Mouse (Mus musculus): ENCODE measurements around the gene Bfsp2. TPM values are rescaled to one million over a fixed set of nuclear protein-coding genes. Genes with fewer than 3 reads are reported as not detected.

Bfsp2 gene
- total RNA-seq, 2 experiments from 2014 or later, result not detected

DNA sequence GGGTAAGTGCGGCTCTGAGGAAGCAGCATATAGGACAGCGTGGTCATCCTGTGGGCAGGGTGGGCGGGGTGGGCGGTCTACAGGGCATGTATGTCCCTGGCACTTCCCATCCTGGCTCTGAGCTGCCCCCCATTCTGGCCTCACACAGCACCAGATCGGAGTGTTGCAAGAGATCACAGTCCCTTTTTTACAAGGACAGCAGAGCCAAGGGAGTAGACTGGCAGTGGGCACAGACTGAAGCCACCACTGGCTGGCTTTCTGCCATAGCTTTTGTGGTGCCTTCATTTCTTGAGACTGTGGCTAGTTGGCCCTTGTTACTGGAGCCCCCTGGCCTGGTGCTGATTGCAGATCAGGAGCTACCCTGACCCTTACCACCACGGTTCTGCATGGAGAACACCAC, 6.0 kb upstream of the Bfsp2 start:
- no peak for DNase-seq (ENCODE audit: low spot score in 2 of 2)

DNA sequence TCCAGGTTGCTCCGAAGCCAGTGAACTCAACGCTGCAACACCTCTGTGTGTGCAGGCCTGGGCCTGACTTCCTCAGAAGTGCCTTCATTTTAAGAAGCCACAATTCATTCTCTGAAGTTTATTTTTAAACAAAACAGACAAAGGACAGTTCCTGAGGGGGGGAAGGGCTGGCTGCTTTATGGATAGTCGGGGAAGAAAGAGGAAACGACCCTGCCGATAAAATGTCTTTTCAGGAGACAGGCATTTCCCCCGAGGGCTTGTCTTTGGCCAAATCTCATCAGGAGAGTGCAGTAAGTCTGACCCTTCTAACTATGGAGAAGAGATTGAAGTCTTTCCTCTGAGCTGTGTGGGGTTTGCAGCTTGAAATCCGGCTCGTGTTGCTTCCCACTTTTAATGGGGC, 5.4 kb upstream of the Bfsp2 start:
- DNase-seq (ENCODE audit: low spot score in 2 of 2), result no peak

DNA sequence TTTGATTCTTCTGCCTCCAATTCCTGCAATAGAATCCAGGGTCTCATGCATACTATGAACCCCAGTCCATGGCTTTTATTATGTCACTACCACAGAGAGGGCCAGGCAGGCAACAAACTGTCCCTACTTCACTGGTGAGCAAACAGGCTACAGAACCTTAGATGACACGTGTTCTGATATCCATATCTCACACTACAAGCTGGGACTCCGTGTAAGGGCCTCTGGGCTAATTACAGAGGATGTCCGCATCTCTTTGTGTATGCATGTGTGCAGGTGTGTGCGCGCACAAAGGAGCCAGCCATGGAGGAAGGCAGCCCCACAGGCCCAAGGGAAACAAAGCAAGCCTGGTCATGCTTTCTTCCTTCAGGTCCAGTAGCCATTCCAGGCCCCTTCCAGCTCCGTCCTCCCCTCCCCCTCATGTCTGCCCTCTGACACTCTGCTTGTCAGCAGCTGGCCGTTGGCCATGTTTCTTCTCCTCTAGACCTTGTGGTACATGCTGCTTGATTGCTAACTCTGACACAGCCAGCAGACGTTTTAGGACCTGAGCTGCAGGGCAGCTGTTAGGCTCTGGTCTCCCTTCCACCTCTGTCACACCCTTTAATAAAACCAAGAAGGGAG, 492 bp upstream of the Bfsp2 start:
- DNase-seq (ENCODE audit: low spot score in 2 of 2), result no peak

DNA sequence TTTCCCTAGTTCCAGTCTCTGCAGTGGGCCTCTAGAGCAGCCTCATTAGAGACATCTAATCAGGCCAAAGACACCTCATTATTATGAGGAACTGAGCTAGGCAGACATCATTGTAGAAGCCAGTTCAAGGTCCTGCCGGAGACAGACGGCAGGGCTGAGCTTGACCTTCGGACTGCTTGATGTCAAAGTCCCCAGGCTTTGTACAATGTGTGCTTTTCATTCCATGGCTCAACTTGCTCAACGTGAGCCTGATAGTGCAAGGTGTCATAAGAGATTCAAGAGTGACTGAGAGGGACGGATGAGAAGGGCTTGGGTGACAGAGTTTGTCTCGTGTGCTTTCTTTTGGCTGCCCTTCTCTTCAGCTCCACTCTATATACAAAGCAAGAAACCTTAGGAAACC, 4.8 kb downstream of the Bfsp2 start:
- DNase-seq (ENCODE audit: low spot score in 2 of 2), result no peak

DNA sequence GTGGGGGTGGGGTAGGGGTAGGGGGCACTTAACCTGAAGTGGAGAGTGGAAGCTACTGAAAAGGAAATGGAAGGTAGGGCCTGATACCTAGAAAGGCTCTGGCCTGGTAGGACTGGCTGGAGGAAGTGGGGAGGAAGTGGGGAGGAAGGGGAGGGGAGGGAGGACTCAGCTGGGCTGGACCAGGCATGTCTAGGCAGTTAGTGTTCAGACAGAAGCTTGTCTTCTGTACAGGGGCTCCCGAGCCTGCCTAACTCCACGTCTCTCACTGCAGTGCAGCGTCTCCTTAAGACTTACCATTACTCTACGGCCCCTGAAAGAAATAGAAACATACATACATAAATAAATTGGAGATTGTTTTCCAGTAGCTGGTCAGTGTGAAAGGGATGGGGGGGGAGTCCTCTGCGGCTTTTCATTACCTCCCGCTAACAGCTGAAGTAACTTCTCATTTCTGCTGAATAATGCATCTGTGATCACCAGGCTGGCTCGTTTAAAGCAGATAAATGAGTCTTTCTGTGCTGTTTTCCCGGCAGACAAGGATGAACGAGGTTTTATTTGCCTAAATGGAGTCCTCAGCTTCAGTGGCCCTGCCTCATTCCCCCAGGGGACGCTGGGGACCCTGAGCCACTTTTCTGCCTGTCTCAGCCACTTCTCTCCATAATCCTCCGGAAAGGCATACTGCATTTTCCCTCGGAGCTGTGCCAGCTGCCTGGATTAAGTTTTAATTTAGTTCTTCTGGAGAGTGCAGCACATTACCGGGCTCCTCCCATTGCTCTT, 6.1 kb downstream of the Bfsp2 start:
- no peak for DNase-seq (ENCODE audit: low spot score in 2 of 2)

DNA sequence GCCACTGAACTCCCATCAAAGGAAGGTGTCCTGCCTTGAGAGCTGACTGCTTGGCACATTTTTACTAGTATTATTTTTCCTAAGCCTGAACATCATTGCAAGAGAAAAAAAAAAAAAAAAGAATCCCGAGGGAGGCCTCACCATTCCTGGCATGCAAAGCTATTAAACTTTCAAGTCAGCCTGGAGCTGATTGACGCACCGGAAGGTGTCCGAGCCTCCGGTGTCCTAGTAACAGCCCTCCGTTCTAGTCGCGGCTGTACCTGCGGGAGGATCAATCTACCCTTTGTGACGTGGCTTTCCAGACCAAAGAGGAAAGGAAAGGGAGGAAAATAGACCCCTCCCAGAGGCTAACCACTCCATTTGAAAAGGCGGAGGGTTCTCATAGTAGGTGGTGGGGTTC, 8.4 kb downstream of the Bfsp2 start:
- no peak for DNase-seq (ENCODE audit: low spot score in 2 of 2)

DNA sequence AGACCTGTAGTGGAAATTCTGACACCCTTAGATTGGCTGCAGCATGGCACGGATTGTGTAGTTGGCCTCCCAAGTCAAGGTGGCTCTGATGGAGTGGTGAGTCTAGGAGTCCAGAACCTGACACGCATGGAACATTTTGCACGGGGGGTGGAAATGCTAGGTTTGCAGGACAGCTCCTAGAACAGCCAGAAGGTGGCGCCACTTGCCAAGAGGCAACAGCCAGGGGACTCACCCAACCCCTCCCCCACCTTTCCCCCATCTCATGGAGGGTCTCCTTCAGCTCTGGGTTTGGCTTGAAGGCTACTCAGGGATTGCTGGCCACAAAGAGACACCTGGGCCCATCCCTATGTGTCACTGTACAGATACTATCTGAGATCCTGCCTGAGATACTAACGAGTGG, 10.7 kb downstream of the Bfsp2 start:
- no peak for DNase-seq (ENCODE audit: low spot score in 2 of 2)

DNA sequence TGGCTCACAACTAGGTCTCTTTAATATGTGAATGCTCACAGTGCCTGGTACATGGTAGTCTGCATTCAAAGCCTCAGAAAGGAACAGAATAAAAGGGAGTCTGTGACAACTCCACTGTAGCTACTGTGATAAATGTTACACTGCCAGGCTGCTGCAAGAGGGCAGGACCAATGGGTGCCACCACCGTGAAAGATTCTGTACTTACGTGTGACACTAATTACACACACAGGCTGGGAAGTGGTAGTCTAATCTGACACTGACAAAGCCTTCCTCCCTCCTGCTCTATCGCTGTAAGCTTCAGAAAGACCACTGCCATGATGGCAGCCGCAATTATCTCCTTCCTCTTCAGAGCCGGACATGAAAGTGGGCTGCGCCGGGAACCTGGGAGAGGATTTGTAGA, 11.3 kb downstream of the Bfsp2 start:
- DNase-seq (ENCODE audit: low spot score in 2 of 2), result no peak

DNA sequence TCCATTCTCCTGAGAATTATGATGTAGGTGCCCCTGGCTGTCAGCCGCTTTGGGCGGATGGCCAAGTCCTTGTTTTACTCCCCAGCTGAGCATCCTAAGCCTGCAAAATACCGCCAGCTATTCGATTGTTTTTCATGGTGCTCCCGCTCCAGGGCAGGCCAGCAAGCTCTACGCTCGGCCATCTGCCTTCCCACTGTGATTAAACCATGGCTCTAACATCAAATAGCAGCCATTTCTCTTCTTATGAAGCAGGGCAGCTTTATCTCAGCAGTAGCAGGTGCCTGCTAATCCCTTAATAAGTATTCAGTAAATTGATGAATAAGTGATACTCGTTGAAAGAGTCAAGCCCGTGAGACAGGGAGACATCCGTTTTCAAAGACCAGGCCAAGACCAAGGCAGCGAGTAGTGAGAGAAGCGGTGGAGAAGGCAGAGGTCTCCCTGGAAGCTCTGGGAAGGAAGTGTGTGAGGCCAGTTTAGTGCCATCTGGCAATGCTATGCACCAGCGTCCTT, 14.5 kb downstream of the Bfsp2 start:
- no peak for DNase-seq (ENCODE audit: low spot score in 2 of 2)

DNA sequence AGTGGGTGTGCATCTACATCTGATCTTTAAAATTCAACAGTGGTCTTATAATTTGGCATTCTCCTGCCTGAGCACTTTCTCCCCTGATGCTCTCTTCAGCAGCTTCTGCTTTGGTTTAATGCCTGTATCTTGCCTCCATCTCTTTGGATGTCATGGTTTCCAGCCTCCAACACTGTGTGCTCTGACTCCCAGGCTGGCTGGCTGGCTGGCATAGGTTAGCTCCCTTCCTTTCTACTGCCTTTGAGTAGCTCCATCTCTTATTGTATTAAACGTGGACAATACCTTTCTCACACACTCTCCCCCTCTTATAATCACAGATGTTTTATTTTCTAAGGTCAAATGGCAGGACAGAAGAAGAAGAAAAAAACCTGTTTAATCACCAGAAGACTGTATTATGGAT, 14.9 kb downstream of the Bfsp2 start:
- no peak for DNase-seq (ENCODE audit: low spot score in 2 of 2)

DNA sequence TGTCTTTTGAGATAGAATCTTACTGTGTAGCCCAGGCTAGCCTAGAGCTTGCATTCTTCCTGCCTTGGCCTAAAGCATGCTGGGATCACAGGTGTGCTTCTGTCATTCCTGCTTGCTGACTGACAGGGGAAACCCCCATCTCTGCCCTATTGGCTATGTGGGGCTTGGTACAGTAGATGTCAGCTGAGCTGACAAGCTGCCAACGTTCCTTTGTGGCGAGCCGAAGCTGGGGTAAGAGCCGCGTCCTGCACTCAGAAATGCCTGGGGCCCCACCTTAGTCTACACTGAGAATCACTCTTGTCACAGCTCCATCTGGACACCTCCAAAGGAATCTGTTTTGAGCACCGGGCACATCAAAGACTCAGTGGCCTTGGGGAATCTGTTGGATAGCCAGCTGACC, 16.4 kb downstream of the Bfsp2 start:
- DNase-seq (ENCODE audit: low spot score in 2 of 2), result no peak

DNA sequence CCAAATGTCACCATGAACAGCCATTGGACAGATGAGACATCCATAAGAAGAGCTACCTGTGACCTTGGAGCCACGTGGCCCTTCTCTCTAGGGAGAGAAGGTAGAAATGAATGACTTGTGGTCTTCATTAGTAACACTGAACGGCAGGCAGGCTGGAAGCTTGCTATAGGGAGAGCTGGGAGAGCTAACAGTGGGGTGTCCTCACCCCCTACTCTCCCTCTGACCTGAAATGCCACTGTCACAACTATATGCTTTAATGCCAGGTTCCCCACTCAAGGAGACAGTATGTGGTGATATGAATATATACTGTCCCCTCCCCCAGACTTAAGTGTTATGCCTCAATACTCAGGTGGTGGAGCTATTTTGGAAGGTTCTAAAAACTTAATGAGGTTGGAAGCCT, 20.4 kb downstream of the Bfsp2 start:
- no peak for DNase-seq (ENCODE audit: low spot score in 2 of 2)

DNA sequence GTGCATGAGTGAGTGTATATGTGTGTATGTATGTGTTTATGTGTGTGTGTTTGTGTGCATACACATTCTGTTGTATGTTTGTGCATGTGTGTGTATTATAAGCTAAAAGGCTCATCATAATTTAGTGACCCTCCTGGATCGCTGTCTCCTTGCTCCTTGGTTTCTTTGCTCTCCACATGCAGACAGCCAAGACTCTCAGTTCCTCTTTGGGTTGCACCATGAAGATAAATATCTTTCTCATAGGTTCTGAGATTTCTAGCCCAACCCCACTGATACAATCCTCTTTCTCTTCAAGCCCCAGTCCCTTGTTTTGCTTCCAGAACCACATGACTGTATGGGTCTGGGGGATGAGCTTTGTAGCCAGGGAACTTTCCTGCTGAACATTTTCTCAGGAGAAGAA, 20.9 kb downstream of the Bfsp2 start:
- no peak for DNase-seq (ENCODE audit: low spot score in 2 of 2)

DNA sequence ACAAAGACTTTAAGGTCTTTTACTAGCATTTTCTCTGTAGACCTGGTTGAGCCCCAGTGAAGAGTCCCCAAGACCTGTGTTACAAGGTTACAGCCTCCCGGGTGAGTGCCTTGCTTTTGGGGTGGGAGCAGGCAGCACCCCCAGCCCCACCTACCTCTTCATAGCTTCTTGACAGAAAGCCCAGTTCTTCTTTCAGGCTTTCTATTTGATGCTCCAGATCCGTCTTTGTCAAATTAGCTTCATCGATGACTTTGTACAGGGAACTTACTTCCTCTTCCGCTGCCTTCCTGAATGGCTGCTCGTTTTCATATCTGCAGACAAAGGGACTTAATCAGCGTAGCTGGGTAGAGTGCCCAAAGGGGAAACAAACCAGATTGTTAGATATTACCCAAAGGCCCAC, 30.6 kb downstream of the Bfsp2 start:
- no peak for DNase-seq (ENCODE audit: low spot score in 2 of 2)

DNA sequence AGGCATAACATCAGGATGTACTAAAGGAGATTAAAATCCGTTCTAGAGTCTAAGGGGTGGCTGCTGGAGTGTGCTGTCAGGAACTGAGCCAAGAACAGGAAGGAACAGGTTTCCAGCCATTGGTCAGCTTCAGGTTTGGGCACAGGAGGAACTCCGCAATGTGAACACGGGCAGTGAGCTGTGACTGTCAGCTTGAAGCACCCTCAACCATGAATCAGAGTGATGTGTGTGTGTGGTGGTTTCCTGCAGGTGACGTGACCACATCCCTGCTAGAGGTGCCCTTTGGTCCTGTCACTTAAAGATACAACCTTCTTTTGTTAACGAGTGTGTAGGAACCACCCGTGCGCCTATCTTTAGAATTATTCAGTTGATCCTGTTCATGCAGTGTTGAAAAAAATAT, 31.1 kb downstream of the Bfsp2 start:
- no peak for DNase-seq (ENCODE audit: low spot score in 2 of 2)

DNA sequence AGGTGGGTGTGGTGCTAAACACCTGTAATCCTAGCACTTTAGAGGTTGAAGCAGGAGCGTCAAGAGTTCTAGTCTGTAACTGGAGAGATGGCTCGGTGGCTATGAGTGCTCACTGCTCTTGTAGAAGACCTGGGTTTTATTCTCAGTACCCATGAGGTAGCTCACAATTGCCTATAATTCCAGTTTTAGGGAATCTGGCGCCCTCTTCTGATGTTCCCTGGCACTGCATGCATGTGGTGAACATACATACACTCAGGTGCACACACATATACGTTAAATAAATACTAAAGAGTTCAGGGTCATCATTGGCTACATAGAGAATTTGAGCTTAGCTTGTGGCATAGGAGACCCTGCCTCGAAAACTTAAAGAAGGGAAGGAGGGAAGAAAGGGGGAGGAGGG, 35.6 kb downstream of the Bfsp2 start:
- no peak for DNase-seq (ENCODE audit: low spot score in 2 of 2)

DNA sequence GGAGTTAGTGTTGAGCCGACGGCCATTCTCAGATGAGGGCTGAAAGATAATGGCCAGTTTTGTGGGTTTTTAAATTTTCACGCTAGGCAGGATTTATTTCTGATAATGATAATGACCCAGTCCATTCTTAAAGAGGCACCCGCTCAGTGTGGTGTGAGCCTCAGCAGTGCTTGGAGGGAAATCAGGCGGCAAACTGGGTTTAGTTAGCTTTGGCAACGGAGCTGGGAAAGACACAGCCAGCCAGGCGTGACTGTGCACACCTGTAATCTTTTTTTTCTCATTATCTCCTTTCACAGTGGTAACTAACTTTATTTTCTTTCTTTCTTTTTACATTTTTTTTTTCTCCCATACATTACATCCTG, 36.4 kb downstream of the Bfsp2 start:
- no peak for DNase-seq (ENCODE audit: low spot score in 2 of 2)

DNA sequence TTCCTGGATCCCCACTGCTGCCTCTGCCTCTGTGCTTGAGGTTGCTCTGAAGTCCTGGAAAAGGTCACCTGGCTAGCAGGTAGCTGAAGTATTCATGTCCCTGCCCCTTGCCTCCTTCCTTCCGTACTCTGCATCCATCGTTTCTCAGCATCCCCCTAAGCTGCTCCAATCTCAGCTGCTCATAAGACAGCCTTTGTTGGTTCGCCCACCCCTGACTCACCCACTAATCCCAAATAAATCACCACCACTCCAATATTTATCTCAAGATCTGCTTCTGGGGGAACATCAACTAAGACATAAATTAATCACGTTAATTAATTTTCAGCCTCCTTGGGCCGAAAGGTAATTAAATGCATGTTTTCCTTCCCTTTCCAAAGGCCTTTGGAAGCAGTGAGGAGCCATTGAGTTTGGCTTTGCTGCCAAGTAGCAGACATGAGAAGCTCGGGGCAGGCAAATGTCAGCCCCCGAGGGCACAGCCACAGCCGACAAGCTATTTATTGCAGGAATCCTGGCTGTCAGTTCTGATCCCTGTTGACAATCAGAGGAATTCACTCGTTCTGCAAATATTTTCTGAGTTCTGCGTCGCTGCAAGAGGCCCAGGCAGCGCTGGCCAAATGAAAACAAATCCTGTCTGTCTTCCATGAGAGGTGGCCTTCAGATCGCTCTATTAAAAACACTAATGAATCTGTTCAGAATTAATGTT, 36.9 kb downstream of the Bfsp2 start:
- DNase-seq (ENCODE audit: low spot score in 2 of 2), result no peak

DNA sequence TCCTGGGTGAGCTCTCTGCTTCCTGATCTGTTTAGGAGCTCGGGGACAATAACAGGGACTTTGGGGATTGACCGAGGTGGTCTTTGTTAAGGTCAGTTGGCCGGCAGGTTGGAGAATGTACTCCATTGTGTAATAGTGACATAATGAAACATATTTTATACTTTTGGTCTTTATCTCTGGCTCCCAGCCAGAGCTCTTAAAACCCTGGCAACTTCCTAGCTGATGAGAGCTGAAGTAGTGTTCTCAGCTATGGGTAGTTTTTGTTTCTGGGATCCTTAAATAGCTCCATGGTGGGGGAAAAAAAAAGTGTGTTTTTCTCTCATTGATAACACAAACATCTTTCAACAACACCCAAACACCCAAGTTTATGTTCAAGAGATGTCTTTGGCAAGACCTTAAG, 39.6 kb downstream of the Bfsp2 start:
- DNase-seq (ENCODE audit: low spot score in 2 of 2), result no peak

DNA sequence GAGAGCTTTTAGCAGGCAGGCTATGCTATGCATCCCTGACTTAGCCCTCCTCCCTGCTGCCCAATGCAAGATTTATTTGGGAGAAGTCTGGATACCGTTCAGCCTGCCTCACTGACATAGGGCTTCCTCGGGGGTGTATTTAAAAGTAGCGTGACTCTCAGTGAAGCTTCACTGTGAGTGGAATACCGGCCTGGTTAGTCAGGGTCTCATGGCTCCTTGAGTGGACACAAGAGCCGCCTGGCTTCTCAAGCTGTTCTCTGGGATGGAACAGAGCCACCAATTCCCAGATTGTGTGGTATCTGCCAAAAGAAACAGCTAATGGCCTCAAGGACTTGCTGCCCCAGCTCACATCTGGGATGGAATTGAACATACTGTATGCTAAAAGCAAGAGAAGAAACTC, 43.1 kb downstream of the Bfsp2 start:
- DNase-seq (ENCODE audit: low spot score in 2 of 2), result no peak

DNA sequence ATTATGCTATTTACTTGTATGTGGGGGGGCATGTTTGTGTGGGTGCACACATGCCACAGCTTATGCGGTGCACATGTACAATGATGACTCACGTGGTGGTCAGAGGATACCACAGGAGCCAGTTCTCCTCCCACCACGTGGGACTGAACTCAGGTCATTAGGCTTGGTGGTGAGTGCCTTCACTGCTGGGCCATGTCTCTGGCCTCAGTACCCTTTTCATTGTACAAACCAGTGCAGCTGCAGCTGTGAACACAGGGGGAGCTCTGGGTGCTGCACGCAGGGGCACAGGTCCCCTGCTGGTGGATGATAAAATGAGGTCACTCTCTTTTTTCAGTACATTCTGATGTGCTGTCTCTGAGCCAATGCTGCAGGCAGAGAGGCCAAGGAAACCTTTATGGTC, 46.1 kb downstream of the Bfsp2 start:
- DNase-seq (ENCODE audit: low spot score in 2 of 2), result no peak

DNA sequence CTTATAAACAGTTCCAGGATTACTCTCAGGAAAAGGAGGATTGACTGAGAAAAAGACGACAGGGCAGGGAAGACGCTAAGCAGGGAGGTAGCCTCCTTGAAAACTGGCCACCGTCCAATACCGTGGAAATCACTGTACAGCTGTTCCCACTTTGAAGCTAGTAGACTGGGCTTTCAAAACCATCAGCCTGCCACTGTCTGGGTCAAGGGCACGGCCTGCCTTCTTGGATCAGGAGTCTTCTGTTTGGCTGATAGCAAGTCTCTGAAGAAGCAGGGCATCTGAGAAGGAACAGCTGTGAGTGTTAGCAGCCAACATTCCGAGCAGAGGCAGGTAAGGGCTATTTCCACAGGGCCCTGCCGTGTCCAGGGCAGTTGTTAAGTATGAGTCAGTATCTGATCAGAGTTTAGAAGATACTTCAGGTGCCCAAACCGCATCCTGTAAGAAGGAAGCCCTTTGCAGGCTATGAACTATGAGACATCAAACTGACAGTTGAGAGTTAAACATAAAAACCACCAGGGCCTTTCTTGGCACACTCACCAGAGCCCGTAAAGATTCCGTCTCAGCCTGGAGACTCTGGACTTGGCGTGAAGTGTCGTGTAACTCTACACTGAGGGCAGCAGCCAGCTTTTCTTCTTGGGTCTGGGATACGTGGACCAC, 48.0 kb downstream of the Bfsp2 start:
- DNase-seq (ENCODE audit: low spot score in 2 of 2), result no peak

Measured in adrenal gland, postnatal 4 days (tissue).